Mouse (Mus musculus) layer of hippocampus, postnatal 10 days (tissue): Measurements from ENCODE around the gene Rabif. TPM values are rescaled to one million over a fixed set of nuclear protein-coding genes. Genes with fewer than 3 reads are reported as not detected.
"Not testable (repeated sequence)": the region's sequence is repeated elsewhere in the genome, so short reads cannot be mapped to it uniquely, and the experiment has no call there.

ENCODE experiments used
- DNase-seq, 2 experiments: peaks; one replicate each; pipeline ENCODE4 v3.0.0; 2021; ENCODE audit warnings: low spot score in 2 of 2
- long read RNA-seq: library from polyadenylated mRNA; stranded (forward); transcript quantifications from one replicate; pipeline ENCODE4 v2.0.0, GENCODE M21; 2023
- total RNA-seq, 2 experiments: library from RNA; stranded (reverse); gene quantifications; 2 replicates each; pipeline ENCODE4 v1.2.3; 2021

Gene Rabif
- 10 to 100 TPM; 28.9 to 33.9 TPM for total RNA-seq
- long read RNA-seq, transcript Rabif-201 (2 exons, 2,861 nt), result major isoform, 80 of 87 reads
- long read RNA-seq, partial matches to known transcripts, result 3 of 87 reads
- long read RNA-seq, other reads (novel, unspliced or antisense), result 4 of 87 reads

- DNase-seq, result peak; percentile 98 to 99
These were observed at the start of gene Rabif for GRCm38 (mm10) chr1:134494428-134495215. Gene Rabif, plus strand, starts transcription at chr1:134494648.

DNA sequence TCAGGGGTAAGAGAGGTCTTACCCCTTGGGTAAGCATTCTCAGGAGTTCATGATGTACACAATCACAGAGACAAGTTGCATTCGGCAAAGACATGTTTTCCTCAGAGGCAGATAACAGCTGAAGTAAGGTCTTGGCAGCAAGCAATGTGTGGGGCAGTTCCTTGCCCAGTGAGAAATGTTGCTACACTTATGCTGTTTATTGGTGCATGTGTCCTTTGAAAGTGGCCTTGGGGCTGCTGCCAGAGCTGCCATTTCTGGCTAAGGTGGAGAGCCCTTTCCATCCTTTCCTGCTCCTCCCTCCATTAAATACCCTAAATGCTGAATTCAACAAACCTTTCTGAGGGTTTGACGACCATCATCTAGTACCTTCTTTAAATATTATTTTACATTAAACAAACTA, 49.0 kb upstream of the Rabif start:
- no peak for DNase-seq

DNA sequence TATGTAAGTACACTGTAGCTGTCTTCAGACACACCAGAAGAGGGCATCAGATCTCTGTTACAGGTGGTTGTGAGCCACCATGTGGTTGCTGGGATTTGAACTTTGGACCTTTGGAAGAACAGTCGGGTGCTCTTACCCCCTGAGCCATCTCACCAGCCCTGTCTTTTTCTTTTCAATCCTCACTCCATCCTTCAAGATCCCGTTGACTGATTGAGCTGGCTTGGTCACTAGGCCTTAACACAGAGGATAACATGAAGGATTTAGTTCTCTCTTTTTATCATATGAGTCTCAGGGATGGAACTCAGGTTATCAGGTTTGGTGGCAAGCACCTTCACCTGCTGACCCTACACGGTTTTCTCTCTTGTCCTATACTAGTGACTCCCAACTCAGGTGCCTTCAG, 45.9 kb upstream of the Rabif start:
- DNase-seq, result not testable (repeated sequence)

DNA sequence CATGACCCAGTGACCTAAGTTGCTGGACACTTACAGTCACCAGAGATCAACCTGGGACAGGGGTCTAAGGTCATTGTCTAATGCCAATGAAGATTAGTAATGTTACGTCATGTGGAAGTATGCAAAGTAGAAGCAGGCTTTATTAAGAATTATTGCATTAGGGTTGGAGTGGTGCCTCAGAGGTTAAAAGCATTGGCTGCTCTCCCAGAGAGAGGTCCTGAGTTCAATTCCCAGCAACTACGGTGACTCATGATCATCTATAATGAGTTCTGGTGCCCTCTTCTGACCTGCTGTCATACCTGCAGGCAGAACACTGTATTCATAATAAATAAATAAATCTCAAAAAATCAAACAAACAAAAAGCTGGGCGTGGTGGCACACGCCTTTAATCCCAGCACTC, 44.2 kb upstream of the Rabif start:
- DNase-seq, result no peak

DNA sequence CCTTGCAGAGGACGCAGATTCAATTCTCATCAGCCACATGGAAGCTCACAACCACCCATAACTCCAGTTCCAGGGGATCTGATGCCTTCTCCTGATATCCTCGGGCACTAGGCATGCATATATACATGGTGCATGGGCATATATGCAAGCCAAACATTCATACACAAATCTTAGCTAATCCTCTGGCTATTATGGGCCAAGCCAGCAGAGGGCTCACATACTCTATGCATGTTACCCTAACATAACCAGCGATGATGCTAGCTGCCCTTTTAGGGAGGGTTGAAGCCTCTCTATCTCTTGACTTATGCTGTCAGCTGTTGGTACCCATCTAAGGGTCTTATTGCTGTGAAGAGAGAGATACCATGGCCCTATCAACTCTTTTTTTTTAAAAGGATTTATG, 43.5 kb upstream of the Rabif start:
- peak; percentile 37 to 44 for DNase-seq

- DNase-seq, result peak; percentile 94 to 96
These were observed 39.3 kb upstream of the Rabif start, which contains the start of gene Klhl12 for GRCm38 (mm10) chr1:134454904-134455824. Gene Klhl12, plus strand, starts transcription at chr1:134455531.

DNA sequence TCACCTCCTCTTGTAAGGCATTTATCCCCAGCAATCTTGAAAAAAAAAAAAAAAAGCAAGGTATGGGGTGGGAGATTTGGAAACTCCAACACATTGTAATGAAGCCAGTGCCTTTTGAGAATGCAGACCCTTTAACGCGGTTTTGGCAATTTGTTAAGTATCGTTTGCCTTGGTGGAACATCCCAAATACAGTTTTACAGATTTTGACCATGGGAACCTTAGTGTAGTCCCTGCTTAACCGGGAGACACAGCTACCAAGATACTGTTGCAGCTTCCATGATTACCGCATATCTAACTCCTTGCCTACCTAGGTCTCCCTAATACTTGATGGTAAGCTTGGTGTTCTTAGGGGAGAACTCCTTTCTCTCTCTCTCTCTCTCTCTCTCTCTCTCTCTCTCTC, 38.4 kb upstream of the Rabif start:
- DNase-seq, result no peak

- no peak for DNase-seq
These were observed 36.2 kb upstream of the Rabif start for GRCm38 (mm10) chr1:134458139-134458727.

DNA sequence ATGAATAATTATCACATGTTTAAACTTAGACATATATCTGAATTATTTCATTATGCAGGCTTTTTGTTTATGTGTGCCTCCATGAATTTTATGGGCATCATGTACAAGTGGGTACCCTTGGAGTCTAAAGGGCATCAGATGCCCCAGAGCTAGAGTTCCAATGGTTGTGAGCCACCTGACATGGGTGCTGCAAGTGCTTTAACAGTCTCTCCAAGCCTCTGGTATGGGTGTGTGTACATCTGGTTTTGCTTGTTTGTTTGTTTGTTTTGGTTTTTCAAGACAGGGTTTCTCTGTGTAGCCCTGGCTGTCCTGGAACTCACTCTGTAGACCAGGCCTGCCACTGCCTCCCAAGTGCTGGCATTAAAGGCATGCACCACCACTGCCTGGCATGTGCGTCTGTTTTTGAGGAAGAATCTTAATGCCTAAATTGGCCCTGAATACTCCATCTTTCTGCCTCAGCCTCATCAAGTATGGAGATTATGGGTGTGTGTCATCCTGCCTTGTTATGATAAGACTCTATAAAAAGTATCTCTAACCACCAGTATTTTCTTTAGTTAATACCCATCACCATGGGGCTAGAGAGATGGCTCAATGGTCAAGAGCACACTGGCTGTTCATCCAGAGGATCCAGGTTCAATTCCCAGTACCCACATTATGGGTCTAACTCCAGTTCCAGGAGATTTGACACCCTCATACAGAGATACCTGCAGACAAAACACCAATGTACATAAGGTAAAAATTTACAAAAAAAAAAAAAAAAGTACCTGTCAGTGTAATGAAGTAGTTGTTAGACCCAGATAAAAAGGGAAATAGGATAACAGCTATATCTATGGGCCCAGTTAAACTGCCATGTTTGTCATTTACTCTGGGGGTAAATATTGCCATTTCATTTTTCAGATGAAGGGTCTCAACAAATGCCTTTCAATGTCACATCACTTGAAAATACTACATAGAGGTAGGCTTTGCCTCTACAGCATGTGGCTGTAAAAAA, 33.9 kb upstream of the Rabif start:
- no peak for DNase-seq

DNA sequence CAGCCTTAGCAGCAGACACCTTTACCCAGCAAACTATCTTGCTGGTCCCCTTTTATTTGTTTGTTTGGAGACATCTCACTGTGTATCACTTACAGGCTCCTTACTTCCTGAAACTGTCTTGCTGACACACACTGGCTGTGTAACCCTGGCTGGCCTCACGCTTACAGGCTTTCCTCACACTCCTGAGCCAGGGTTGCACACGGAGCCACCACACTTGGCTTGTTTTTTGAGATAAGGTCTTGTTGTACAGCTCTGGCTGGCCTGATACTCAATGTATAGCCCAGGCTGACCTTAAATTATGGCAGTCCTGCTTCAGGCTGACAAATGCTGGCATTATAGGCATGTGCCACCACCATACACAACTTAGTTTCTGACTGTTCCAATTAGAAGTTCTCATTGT, 9.8 kb upstream of the Rabif start:
- no peak for DNase-seq

GRCm38 (mm10) chr1:134490903-134491801, 3.3 kb upstream of the Rabif start:
- no peak for DNase-seq

DNA sequence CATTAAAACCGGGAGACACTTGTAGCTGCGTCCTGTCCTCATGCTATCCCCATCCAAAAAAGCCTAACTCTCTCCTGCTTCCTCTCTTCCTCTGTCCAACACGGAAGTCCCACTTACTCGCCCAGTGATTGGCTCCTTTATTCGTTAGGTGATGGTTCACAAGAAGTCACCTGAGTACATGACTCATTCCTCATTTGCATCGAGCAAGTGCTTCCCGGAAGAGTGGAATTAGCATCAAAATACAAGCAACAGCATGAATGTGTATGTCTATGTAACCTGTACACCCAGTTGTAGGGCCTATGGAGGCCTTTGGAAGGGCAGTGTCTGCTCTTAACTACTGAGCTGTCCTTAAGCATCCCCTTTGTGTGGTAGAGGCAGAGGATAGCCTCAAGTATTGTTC, 2.2 kb upstream of the Rabif start:
- DNase-seq, result no peak

GRCm38 (mm10) chr1:134493496-134493895, 952 bp upstream of the Rabif start:
- DNase-seq, result no peak

- no peak for DNase-seq
These were observed 492 bp upstream of the Rabif start for GRCm38 (mm10) chr1:134493956-134494355.

GRCm38 (mm10) chr1:134495216-134495539, 730 bp downstream of the Rabif start:
- no peak for DNase-seq

GRCm38 (mm10) chr1:134495991-134496390, 1.5 kb downstream of the Rabif start:
- no peak for DNase-seq

- no peak for DNase-seq
These were observed 6.5 kb downstream of the Rabif start for GRCm38 (mm10) chr1:134500916-134501315.

- no peak for DNase-seq
These were observed 11.8 kb downstream of the Rabif start for GRCm38 (mm10) chr1:134506201-134506600.

DNA sequence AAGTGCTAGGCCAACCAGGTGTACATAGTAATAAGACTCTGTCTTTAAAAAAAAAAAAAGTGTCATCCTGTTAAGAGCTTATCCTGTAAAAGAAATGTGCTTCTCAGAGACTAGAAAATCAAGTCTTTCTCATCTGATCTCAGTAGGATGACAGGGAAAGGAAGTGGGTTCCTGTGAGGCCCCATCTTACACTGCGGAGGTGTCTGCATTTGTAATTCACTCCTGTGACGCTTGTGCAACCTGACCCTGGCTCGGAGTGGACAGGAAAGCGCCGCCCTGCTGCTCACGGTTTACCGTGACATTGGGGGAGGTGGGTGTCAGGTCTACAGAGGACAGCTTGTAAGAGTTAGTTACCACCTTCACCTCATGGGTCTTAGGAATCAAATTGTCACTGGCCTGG, 15.6 kb downstream of the Rabif start:
- DNase-seq, result no peak
